Mouse (Mus musculus) stomach, embryonic 14.5 days (tissue): ENCODE results near the gene Ankrd13d. TPM values are rescaled to one million over a fixed set of nuclear protein-coding genes. Genes with fewer than 3 reads are reported as not detected.
A peak's percentile ranks its signal among the peaks of the same experiment; 100 is the strongest.

Experiments
- ATAC-seq: fragments of 200-750 bp; cut with Nextera tagmentation; 2 replicates; pipeline ENCODE4 v1.8.0; 2017; ENCODE audit warnings: low read depth, moderate TSS enrichment; ENCODE audit not compliant: insufficient number of reproducible peaks, insufficient read depth, low FRiP score
- H3K27ac ChIP-seq: fragments of 300-500 bp; sonication (generic); 2 replicates; pipeline ENCODE4 v1.5.1; 2014; ENCODE audit warnings: mild to moderate bottlenecking, low read length, moderate library complexity, mixed read lengths
- H3K27me3 ChIP-seq: fragments of 300-500 bp; sonication (generic); 2 replicates; pipeline ENCODE4 v1.6.1; 2014; ENCODE audit warnings: low read length, control low read depth, mixed read lengths; ENCODE audit not compliant: control insufficient read depth, insufficient read depth
- H3K36me3 ChIP-seq: fragments of 300-500 bp; sonication (generic); 2 replicates; pipeline ENCODE4 v1.6.1; 2014; ENCODE audit warnings: mild to moderate bottlenecking, control low read depth, low read length, moderate library complexity, mixed read lengths; ENCODE audit not compliant: control insufficient read depth, insufficient read depth
- H3K4me1 ChIP-seq: fragments of 300-500 bp; sonication (generic); 2 replicates; pipeline ENCODE4 v1.6.1; 2014; ENCODE audit warnings: low read length, control low read depth, mixed read lengths; ENCODE audit not compliant: control insufficient read depth, insufficient read depth
- H3K4me2 ChIP-seq: fragments of 300-500 bp; sonication (generic); replicated peaks from 2 replicates; pipeline ENCODE4 v1.6.1; 2014; ENCODE audit warnings: low read depth, low read length, control low read depth
- H3K4me3 ChIP-seq: fragments of 300-500 bp; sonication (generic); 2 replicates; pipeline ENCODE4 v1.5.1; 2014; ENCODE audit warnings: low read depth, low read length, control low read depth
- H3K9ac ChIP-seq: fragments of 300-500 bp; sonication (generic); replicated peaks from 2 replicates; pipeline ENCODE4 v1.6.1; 2014; ENCODE audit warnings: low read depth, mild to moderate bottlenecking, control low read depth, low read length, moderate library complexity, mixed read lengths
- H3K9me3 ChIP-seq: fragments of 300-500 bp; sonication (generic); 2 replicates; pipeline ENCODE4 v1.6.1; 2016; ENCODE audit warnings: low read depth, low read length, control low read depth; ENCODE audit not compliant: control insufficient read depth
- WGBS: fragments of 180-500 bp; shearing (Covaris S2); extraction: QIAGEN DNeasy Blood & Tissue Kit; methylation state at CpG from one replicate; pipeline ENCODE4 v1.1.7; 2014; 5-methylcytosine and 5-hydroxymethylcytosine counted together
- polyA plus RNA-seq: library from polyadenylated mRNA; unstranded; fragments of >200 nt; fragmentation: Nextera tagmentation; extraction: Ambion mirVana; gene quantifications from 2 replicates; pipeline ENCODE4 v1.2.1, GENCODE M21; 2014

Gene Ankrd13d
- polyA plus RNA-seq, 1 experiment from 2014 or later, result 13.0 TPM

DNA sequence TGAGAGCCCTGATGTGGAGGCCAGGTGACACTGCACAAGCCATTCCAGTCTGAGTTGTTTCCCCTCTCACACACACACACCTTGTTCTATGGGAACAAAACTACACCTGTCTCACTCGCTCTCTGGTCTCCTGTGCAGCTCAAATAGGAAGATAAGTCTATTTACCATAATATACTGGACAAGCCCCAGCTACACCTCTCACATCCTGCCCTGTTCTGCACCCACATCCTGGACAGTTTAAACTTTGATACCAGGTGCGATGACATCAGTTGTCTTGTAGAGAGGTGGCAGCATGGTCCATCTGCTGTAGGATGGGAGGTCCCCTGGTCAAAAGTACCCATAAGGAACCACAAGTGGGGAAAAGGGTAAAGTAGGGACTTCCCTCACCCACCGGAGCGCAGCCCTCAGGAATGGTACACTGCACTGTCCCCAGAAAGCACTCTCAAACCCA lies 22.0 kb upstream of the Ankrd13d start:
- Histone ChIP-seq H3K9me3 (no peaks in the 10 kb centered on the region), H3K4me1 (peaks cover 49% of the 10 kb centered on the region), H3K4me3 (peak overlapping the region; percentile 95), H3K4me2 (peak overlapping the region; percentile 77), H3K27me3 (no peaks in the 10 kb centered on the region), H3K27ac (peak overlapping the region; percentile 45; the same call in 1 of the 2 replicates), H3K9ac (peak overlapping the region; percentile 94), H3K36me3 (no peaks in the 10 kb centered on the region)
- WGBS, result 40% methylated on average over 4 of the region's 4 CpGs
- no peak for ATAC-seq

DNA sequence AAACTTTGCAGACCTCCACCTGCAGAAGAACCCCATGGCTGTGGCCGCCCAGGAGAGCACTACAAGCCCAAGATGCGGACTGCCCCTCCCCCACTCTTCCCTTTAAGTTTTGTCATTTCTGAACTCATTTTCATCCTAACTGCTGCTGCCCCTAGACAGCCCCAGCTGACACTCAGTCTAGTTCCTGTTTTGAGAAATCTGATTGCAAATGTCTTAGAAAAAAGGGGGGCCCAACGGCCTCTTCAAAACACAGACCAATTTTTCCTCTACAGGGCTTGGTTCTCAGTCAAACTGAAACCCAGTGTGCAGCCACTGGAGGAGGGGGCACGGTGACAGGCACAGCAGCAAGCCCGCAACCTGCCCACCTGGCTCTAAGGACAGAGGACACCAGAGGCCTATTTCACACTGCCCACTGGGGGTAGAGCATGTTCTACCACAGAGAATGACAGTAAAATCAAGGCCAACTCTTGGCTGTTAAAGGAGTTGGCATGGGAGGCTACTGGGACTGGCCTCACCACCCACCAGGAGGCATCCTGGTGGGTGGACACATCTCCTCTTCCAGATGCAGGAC lies 21.4 kb upstream of the Ankrd13d start:
- no peaks in the 10 kb centered on the region for H3K27me3 ChIP-seq
- H3K4me3 ChIP-seq, result peak overlapping the region; percentile 95
- H3K36me3 ChIP-seq, result no peaks in the 10 kb centered on the region
- WGBS, result 65% methylated on average over 5 of the region's 5 CpGs
- ATAC-seq, result no peak
- H3K27ac ChIP-seq, result peak overlapping the region; percentile 45; the same call in 1 of the 2 replicates
- H3K4me1 ChIP-seq, result peaks cover 55% of the 10 kb centered on the region
- no peaks in the 10 kb centered on the region for H3K9me3 ChIP-seq
- H3K9ac ChIP-seq, result no peak overlapping the region; the same call in 1 of the 2 replicates
- H3K4me2 ChIP-seq, result peak overlapping the region; percentile 77

DNA sequence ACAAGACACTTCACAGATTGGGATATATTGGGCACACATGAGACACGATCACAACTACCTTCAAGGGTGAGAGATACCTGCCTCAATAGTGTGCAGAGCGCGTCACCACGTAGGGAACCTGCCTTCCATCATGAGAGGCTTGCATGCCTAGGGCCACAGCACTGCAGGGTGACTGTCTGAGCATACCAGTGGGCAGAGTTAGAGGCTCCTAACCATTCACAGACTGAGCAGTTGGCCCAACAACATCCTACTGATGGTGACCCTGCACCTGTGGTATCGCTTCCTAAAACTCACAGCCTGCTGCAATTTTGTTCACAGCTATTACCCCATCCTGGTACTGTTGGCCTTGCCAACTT lies 20.7 kb upstream of the Ankrd13d start:
- Histone ChIP-seq H3K4me2 (0 out of 2 replicates have a peak overlapping the region, but pooled peaks have one; percentile 6), H3K27me3 (no peaks in the 10 kb centered on the region), H3K4me3 (no peak overlapping the region), H3K36me3 (no peaks in the 10 kb centered on the region), H3K9me3 (no peaks in the 10 kb centered on the region), H3K9ac (no peak overlapping the region), H3K27ac (no peak overlapping the region; the same call in 1 of the 2 replicates), H3K4me1 (peaks cover 58% of the 10 kb centered on the region)
- WGBS, result 89% methylated on average over 5 of the region's 5 CpGs
- ATAC-seq, result no peak

DNA sequence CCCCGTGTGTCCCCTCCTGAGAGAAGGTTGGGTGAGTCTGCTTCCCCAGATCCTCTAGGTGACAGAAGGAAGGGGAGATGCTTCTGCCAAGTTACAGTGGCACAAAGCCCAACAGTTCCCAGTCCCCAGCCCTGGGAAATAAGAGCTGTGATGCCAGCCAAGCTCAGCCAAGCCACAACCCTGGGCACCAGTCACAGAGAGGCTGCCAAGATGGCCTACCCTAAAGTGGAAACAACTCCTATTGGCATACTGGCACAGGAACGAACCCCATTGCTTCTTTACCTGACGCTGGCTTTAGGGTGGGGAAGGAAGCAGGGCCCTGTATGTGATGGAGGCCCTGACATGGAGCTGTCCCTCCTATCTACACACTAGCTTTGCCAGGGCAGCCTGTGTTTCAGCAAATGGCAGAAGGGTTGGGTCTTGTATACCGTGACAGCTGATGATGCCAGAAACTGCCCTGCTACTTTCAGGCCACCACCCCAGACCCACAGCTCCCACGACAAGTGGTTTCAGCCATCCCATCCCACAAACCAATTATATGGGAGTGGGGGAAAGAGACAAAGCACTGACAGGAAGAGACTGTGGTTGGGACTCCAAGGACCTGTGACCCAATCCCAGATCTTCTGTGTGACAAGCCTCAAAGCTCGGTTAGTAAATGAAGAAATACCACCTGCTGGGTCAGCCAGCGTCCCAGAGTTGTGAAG lies 20.2 kb upstream of the Ankrd13d start:
- Histone ChIP-seq H3K36me3 (no peaks in the 10 kb centered on the region), H3K4me1 (peaks cover 58% of the 10 kb centered on the region), H3K4me2 (peak overlapping the region; percentile 43), H3K9ac (no peak overlapping the region; the same call in 1 of the 2 replicates), H3K4me3 (no peak overlapping the region), H3K27ac (peak overlapping the region; percentile 84), H3K27me3 (no peaks in the 10 kb centered on the region), H3K9me3 (no peaks in the 10 kb centered on the region)
- 62% methylated on average over 7 of the region's 7 CpGs for WGBS
- no peak for ATAC-seq

DNA sequence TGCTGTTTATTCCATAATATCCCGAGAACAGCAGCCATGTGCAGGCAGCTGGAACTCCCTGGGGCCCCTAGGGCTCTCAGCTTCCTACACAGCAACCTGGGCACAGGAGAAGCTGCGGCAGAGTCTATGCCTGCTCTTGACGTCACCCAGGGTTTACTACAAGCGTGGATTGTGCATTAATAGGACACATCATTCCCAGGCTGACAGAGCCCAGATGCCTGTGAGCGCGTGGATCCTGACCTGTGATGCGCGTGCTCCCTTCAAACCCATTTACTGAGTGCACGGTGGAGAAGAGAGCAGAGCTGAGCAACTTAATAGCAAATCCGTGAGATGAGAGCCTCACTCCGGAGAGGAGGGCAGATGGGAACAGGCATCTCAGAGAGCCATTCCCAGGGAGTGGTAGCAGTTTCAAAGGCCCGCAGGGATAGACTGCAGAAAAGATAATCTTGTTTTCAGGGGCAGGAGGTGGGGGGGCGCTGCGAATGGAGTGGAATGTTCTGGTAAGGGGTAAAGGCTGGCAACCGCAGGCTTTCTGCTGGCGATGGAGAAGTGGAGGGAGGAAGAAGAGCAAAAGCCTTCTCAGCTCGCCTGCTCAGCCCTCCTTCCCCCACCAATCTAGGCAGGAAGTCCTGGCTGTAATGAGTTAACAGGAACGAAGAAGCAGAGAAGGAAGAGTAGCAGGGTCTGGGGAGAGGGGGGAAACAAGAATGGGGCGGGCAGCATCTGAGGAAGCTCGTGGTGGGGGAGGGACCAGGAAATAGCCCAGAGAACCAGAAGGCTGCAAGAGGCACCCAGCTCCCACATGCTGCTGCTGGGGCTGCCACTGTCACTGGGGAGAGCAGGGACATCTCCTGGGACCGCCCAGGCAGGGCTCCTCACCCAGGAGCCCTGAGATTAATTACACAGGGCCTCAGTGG lies 19.1 kb upstream of the Ankrd13d start:
- Histone ChIP-seq H3K27me3 (no peaks in the 10 kb centered on the region), H3K9ac (no peak overlapping the region; the same call in 1 of the 2 replicates), H3K4me1 (peaks cover 66% of the 10 kb centered on the region), H3K9me3 (no peaks in the 10 kb centered on the region), H3K36me3 (no peaks in the 10 kb centered on the region), H3K4me3 (no peak overlapping the region), H3K27ac (peak overlapping the region; percentile 84), H3K4me2 (peak overlapping the region; percentile 43)
- WGBS, result 21% methylated on average over 21 of the region's 21 CpGs
- ATAC-seq, result peak; percentile 19; the same call in 1 of the 2 replicates

DNA sequence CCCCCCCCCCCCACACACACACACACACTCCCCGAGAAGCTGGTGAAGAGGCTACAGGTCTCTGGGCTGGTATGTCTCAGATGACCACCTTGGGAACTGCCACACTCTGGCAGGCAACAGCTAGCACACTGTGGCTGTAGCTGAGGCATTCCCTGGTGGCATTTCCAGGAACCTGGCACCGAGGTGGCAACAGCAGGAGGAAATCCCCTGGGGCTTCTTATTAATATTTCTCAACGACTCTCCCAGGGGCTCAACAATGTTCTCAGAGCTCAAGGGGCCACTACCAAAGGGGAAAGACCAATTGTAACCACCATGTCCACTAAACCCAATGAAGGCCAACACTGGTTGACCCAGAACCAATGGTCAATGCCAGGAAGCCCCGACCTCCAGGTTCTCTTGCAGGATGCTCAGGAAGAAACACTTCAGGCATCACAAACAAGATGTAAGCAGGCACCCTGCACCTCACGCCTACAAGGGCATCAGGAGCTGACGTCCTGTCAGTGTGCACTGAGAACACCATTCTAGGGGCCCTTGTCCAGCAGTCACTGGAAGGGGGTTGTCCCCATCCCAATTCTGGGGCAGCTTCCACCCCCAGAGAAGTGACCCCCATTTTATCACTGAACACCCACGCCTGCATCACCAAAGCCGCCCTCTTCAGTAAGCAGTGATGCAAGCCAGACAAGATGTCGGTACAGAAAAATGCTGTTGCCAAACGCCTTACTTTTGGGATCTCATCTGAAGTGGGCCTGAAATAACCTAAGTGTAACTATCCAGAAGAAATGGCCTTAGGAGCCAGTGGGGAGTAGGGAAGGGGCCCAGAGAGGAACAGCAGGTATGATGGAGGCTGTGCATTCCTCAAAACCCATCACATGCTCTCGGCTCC lies 18.2 kb upstream of the Ankrd13d start:
- Histone ChIP-seq H3K4me3 (no peak overlapping the region), H3K27ac (peak overlapping the region; percentile 84), H3K4me1 (peaks cover 63% of the 10 kb centered on the region), H3K4me2 (peak overlapping the region; percentile 43; the same call in 1 of the 2 replicates), H3K36me3 (no peaks in the 10 kb centered on the region), H3K9me3 (no peaks in the 10 kb centered on the region), H3K9ac (0 out of 2 replicates have a peak overlapping the region, but pooled peaks have one; percentile 2), H3K27me3 (no peaks in the 10 kb centered on the region)
- WGBS, result 63% methylated on average over 11 of the region's 11 CpGs
- ATAC-seq, result no peak

DNA sequence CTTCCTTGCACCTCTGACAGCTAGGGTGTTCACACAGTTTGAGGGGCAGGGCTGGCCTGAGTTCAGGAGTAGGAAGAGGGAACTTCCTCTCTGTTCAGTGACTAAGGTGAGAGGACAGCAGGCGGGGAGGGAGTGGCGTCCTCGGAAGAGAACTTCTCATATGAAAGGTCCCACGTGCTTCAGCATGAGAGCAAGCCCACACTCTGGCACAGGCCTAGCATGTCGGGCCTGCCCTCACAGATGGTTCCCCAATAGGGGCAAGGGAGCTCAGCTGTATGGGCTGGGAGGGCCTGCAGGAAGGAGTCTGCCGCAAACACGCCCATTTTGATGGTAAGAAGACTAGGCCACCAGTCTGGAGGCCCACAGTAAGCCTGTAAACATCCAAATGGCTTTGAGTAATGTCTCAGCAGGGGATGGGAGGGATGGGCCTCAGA lies 17.4 kb upstream of the Ankrd13d start:
- no peak overlapping the region; the same call in 1 of the 2 replicates for H3K27ac ChIP-seq
- ATAC-seq, result no peak
- no peak overlapping the region for H3K4me3 ChIP-seq
- 44% methylated on average over 7 of the region's 7 CpGs for WGBS
- no peak overlapping the region for H3K4me2 ChIP-seq
- H3K4me1 ChIP-seq, result peaks cover 63% of the 10 kb centered on the region
- H3K27me3 ChIP-seq, result no peaks in the 10 kb centered on the region
- no peaks in the 10 kb centered on the region for H3K9me3 ChIP-seq
- 0 out of 2 replicates have a peak overlapping the region, but pooled peaks have one; percentile 2 for H3K9ac ChIP-seq
- no peaks in the 10 kb centered on the region for H3K36me3 ChIP-seq
